Mouse (Mus musculus) adrenal gland, adult 8-10 months (tissue): ENCODE measurements around the gene Gm7029. TPM values are rescaled to one million over a fixed set of nuclear protein-coding genes. Genes with fewer than 3 reads are reported as not detected.
"Not testable (repeated sequence)": the region's sequence is repeated elsewhere in the genome, so short reads cannot be mapped to it uniquely, and the experiment has no call there.

ENCODE experiments used
- DNase-seq: peaks from one replicate; pipeline ENCODE4 v3.0.0; 2022
- total RNA-seq, 4 experiments: library from RNA; stranded (reverse); gene quantifications; 2 replicates each; pipeline ENCODE4 v1.2.4; 2022

The Gm7029 gene
- total RNA-seq, 4 experiments from 2014 or later: not detected

GRCm38 (mm10) chr17:33891892-33892291 is 18.3 kb downstream of the Gm7029 start:
- not testable (repeated sequence) for DNase-seq

GRCm38 (mm10) chr17:33892429-33892828 is 18.8 kb downstream of the Gm7029 start:
- DNase-seq: no peak

GRCm38 (mm10) chr17:33893011-33893410 is 19.4 kb downstream of the Gm7029 start:
- not testable (repeated sequence) for DNase-seq

- no peak for DNase-seq
These were observed 23.6 kb downstream of the Gm7029 start for GRCm38 (mm10) chr17:33897114-33897794.

- DNase-seq: not testable (repeated sequence)
These were observed 24.6 kb downstream of the Gm7029 start for GRCm38 (mm10) chr17:33898193-33898592.

- DNase-seq: no peak
These were observed 26.0 kb downstream of the Gm7029 start for GRCm38 (mm10) chr17:33899642-33900041.

GRCm38 (mm10) chr17:33900281-33900988 is 26.8 kb downstream of the Gm7029 start:
- DNase-seq: no peak

- no peak for DNase-seq
These were observed 27.3 kb downstream of the Gm7029 start for GRCm38 (mm10) chr17:33900989-33901314.

GRCm38 (mm10) chr17:33901653-33902052 is 28.0 kb downstream of the Gm7029 start:
- no peak for DNase-seq

- DNase-seq: no peak
These were observed 28.4 kb downstream of the Gm7029 start for GRCm38 (mm10) chr17:33902079-33902478.

- DNase-seq: no peak
These were observed 28.9 kb downstream of the Gm7029 start for GRCm38 (mm10) chr17:33902491-33902890.

- not testable (repeated sequence) for DNase-seq
These were observed 30.4 kb downstream of the Gm7029 start for GRCm38 (mm10) chr17:33903911-33904651.

GRCm38 (mm10) chr17:33904835-33905234 is 31.2 kb downstream of the Gm7029 start, which contains the start of gene Platr17:
TSS of gene Platr17 (plus strand) at chr17:33905135.
- not testable (repeated sequence) for DNase-seq

GRCm38 (mm10) chr17:33908331-33909076 is 34.9 kb downstream of the Gm7029 start:
- DNase-seq: no peak

- peak; percentile 98 for DNase-seq
These were observed 35.6 kb downstream of the Gm7029 start, which contains the start of gene Daxx for GRCm38 (mm10) chr17:33909077-33909868. TSS of gene Daxx (plus strand) at chr17:33909414.

- peak; percentile 66 for DNase-seq
These were observed 36.2 kb downstream of the Gm7029 start for GRCm38 (mm10) chr17:33909869-33910250.

- DNase-seq: no peak
These were observed 36.9 kb downstream of the Gm7029 start for GRCm38 (mm10) chr17:33910346-33911051.

- DNase-seq: no peak
These were observed 37.6 kb downstream of the Gm7029 start for GRCm38 (mm10) chr17:33911052-33911812.

- DNase-seq: no peak
These were observed 38.3 kb downstream of the Gm7029 start for GRCm38 (mm10) chr17:33911813-33912414.

GRCm38 (mm10) chr17:33913264-33913663 is 39.6 kb downstream of the Gm7029 start:
- DNase-seq: no peak
